Comparison of ENCODE assay signal across 17 mouse cellular contexts in the genomic region with DNA sequence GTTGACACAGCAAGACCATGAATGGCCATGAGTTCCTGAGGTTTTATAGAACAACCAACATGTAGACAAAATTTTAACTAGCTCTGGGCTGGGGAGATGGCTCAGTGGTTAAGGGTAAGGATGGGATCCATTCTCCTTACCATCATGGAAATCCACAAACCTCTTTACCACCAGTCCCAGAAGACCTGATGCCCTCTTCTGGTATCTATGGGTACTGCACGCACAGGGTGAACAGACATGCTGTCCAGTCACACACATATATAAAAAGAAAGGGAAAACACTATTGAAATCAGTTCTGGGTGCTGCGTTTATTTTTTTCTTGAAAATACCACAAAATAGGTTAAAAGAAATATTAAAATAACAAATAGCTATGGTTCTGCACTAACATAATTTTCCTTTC.
DNase-seq lines count a peak whose midpoint lies in the region; ATAC-seq and TF ChIP-seq lines count a peak whose summit lies in the region.
"Had no signal": no experiment of that assay in that cellular context is flagged by ENCODE, and none has a peak within 500 bp of the region (broad histone marks: within the 10 kb centered on the region; RNA-seq: fewer than 3 reads in every experiment).

No protein-coding gene starts in this region.

- H3K36me3 ChIP-seq in liver, embryonic 14.5 days (replicated peaks; ENCODE audit: control insufficient read depth, insufficient read depth, low read depth): no peaks in the 10 kb centered on the region
- H3K36me3 ChIP-seq in liver, embryonic 11.5 days (ENCODE audit: control insufficient read depth, insufficient read depth, low read length): no peaks in the 10 kb centered on the region
- no peaks in the 10 kb centered on the region for H3K36me3 ChIP-seq in E14TG2a.4 (ENCODE audit: insufficient read depth, low read length)
- H3K36me3 ChIP-seq: forebrain, embryonic 15.5 days; heart, embryonic 15.5 days; liver, embryonic 15.5 days; midbrain, embryonic 12.5 days; neural tube, embryonic 15.5 days had no signal

- no peak overlapping the region for H3K4me3 ChIP-seq in gastrocnemius, adult 2 months
- H3K4me3 ChIP-seq in liver, embryonic 14.5 days (ENCODE audit: insufficient read depth in 1 of 2, low read depth in 2 of 2, low read length in 2 of 2): no peak overlapping the region
- no peak overlapping the region for H3K4me3 ChIP-seq in liver, embryonic 11.5 days (ENCODE audit: low read depth, low read length)
- no peak overlapping the region for H3K4me3 ChIP-seq in E14TG2a.4 (replicated peaks; ENCODE audit: low read length)
- H3K4me3 ChIP-seq: forebrain, embryonic 15.5 days; heart, embryonic 15.5 days; liver, embryonic 15.5 days; midbrain, embryonic 12.5 days; myocyte; neural tube, embryonic 15.5 days had no signal

- H3K4me1 ChIP-seq in liver, embryonic 14.5 days (replicated peaks; ENCODE audit: control insufficient read depth in 2 of 2, insufficient read depth in 2 of 2, low read length in 1 of 2): no peaks in the 10 kb centered on the region
- H3K4me1 ChIP-seq in liver, embryonic 11.5 days (replicated peaks; ENCODE audit: control insufficient read depth, insufficient read depth, low read length): no peaks in the 10 kb centered on the region
- H3K4me1 ChIP-seq in E14TG2a.4 (replicated peaks; ENCODE audit: low read depth, low read length): peaks cover 4% of the 10 kb centered on the region
- H3K4me1 ChIP-seq: forebrain, embryonic 15.5 days; heart, embryonic 15.5 days; liver, embryonic 15.5 days; midbrain, embryonic 12.5 days had no signal

- WGBS in liver, embryonic 14.5 days (ENCODE audit: insufficient replicate concordance): 73% methylated on average over 2 of the region's 2 CpGs
- 96% methylated on average over 2 of the region's 2 CpGs for whole genome bisulfite sequencing in liver, embryonic 11.5 days

- no peak for ATAC-seq in liver, embryonic 14.5 days (ENCODE audit: insufficient read depth)
- ATAC-seq in liver, embryonic 11.5 days (replicated peaks; ENCODE audit: low FRiP score): no peak
- ATAC-seq: forebrain, embryonic 15.5 days had no signal

- TF ChIP-seq CTCF in gastrocnemius, adult 2 months (IDR thresholded peaks at IDR 0.05): peak; percentile 38
- peak; percentile 32; the same call in 1 of the 2 replicates for TF ChIP-seq CTCF in liver, embryonic 14.5 days (IDR thresholded peaks at IDR 0.05; ENCODE audit: low read depth)
- peak; percentile 75 for TF ChIP-seq CTCF in E14TG2a.4 (conservative IDR thresholded peaks at IDR 0.05; ENCODE audit: low read length)
- TF ChIP-seq CTCF in brain, embryonic 14.5 days (IDR thresholded peaks at IDR 0.05; ENCODE audit: borderline replicate concordance, extremely low read depth, insufficient read depth, insufficient read length): peak; percentile 40; the same call in 1 of the 2 replicates

- no peak for TF ChIP-seq POLR2A in brain, embryonic 14.5 days (IDR thresholded peaks at IDR 0.05; ENCODE audit: borderline replicate concordance, extremely low read depth, insufficient read depth, insufficient read length, poor library complexity, severe bottlenecking)

- H3K4me2 ChIP-seq in liver, embryonic 14.5 days (ENCODE audit: low read depth): no peak overlapping the region
- no peak overlapping the region for H3K4me2 ChIP-seq in liver, embryonic 11.5 days
- H3K4me2 ChIP-seq: forebrain, embryonic 15.5 days; heart, embryonic 15.5 days; liver, embryonic 15.5 days; midbrain, embryonic 12.5 days; neural tube, embryonic 15.5 days had no signal

- no peaks in the 10 kb centered on the region for H3K27me3 ChIP-seq in liver, embryonic 14.5 days (ENCODE audit: control insufficient read depth, insufficient read depth, low read length)
- no peaks in the 10 kb centered on the region for H3K27me3 ChIP-seq in liver, embryonic 11.5 days (replicated peaks; ENCODE audit: control insufficient read depth, insufficient read depth, low read length)
- H3K27me3 ChIP-seq in E14TG2a.4 (ENCODE audit: insufficient read depth, low read length): no peaks in the 10 kb centered on the region
- H3K27me3 ChIP-seq: forebrain, embryonic 15.5 days; heart, embryonic 15.5 days; liver, embryonic 15.5 days; midbrain, embryonic 12.5 days; neural tube, embryonic 15.5 days had no signal

- H3K9ac ChIP-seq in liver, embryonic 14.5 days (replicated peaks): no peak overlapping the region
- no peak overlapping the region for H3K9ac ChIP-seq in liver, embryonic 11.5 days (ENCODE audit: low read depth, low read length)
- H3K9ac ChIP-seq: forebrain, embryonic 15.5 days; heart, embryonic 15.5 days; liver, embryonic 15.5 days; midbrain, embryonic 12.5 days; neural tube, embryonic 15.5 days had no signal

- H3K9me3 ChIP-seq in liver, embryonic 14.5 days (ENCODE audit: control insufficient read depth, low read length): no peaks in the 10 kb centered on the region
- no peaks in the 10 kb centered on the region for H3K9me3 ChIP-seq in liver, embryonic 11.5 days (ENCODE audit: control insufficient read depth, low read length)
- H3K9me3 ChIP-seq in E14TG2a.4 (ENCODE audit: low read length): peaks cover 7% of the 10 kb centered on the region; the same call in 1 of the 2 replicates
- H3K9me3 ChIP-seq: heart, embryonic 15.5 days; liver, embryonic 15.5 days; midbrain, embryonic 12.5 days; neural tube, embryonic 15.5 days had no signal

- no peak for DNase-seq in gastrocnemius, adult 2 months
- DNase-seq in gastrocnemius, adult 8-10 months (ENCODE audit: low spot score in 2 of 2): no peak
- no peak for DNase-seq in liver, embryonic 14.5 days (ENCODE audit: low read depth in 3 of 3, low spot score in 3 of 3)
- DNase-seq in liver, embryonic 11.5 days (ENCODE audit: low spot score): no peak
- no peak for DNase-seq in brain, embryonic 14.5 days (ENCODE audit: low read depth)
- no peak for DNase-seq in urinary bladder, postnatal 25 days (ENCODE audit: low spot score)
- DNase-seq: adrenal gland, postnatal 25 days; B cell, adult 2 months; heart, adult 11 months; thymus, postnatal 25 days had no signal

- H3K27ac ChIP-seq in gastrocnemius, adult 2 months: no peak overlapping the region
- no peak overlapping the region for H3K27ac ChIP-seq in liver, embryonic 14.5 days
- no peak overlapping the region for H3K27ac ChIP-seq in liver, embryonic 11.5 days (ENCODE audit: low read depth, low read length)
- H3K27ac ChIP-seq: forebrain, embryonic 15.5 days; heart, embryonic 15.5 days; liver, embryonic 15.5 days; midbrain, embryonic 12.5 days; neural tube, embryonic 15.5 days had no signal

- intact Hi-C loops in gastrocnemius, adult 2 months (cut with DNase I): no loop called here

- no peak for TF ChIP-seq EP300 in liver, embryonic 14.5 days (IDR thresholded peaks at IDR 0.05; ENCODE audit: low read depth)
